Comparison of ENCODE assay signal across 8 mouse cellular contexts in genomic region chrX:134586447-134586846, GRCm38 (mm10). TPM values are rescaled to one million over a fixed set of nuclear protein-coding genes. Genes with fewer than 3 reads are reported as not detected.
A peak's percentile ranks its signal among the peaks of the same experiment; 100 is the strongest.
DNase-seq lines count a peak whose midpoint lies in the region; ATAC-seq and TF ChIP-seq lines count a peak whose summit lies in the region.

No protein-coding gene starts in this region.

- H3K27ac ChIP-seq in neural tube, embryonic 11.5 days (ENCODE audit: low read depth, low read length) = no peak overlapping the region
- H3K27ac ChIP-seq in liver, embryonic 11.5 days (ENCODE audit: low read depth, low read length) = peak overlapping the region; percentile 54
- peak overlapping the region; percentile 85; the same call in 1 of the 2 replicates for H3K27ac ChIP-seq in stomach, postnatal 0 days (replicated peaks)

- H3K4me1 ChIP-seq in erythroblast, embryonic 14.5 days (ENCODE audit: control insufficient read depth) = peaks cover 44% of the 10 kb centered on the region
- H3K4me1 ChIP-seq in neural tube, embryonic 11.5 days (ENCODE audit: control insufficient read depth, insufficient read depth, low read length) = no peaks in the 10 kb centered on the region
- no peaks in the 10 kb centered on the region for H3K4me1 ChIP-seq in liver, embryonic 11.5 days (replicated peaks; ENCODE audit: control insufficient read depth, insufficient read depth, low read length)
- H3K4me1 ChIP-seq in stomach, postnatal 0 days (replicated peaks; ENCODE audit: control insufficient read depth, insufficient read depth) = no peaks in the 10 kb centered on the region

- H3K4me2 ChIP-seq in neural tube, embryonic 11.5 days (ENCODE audit: low read depth) = peak overlapping the region; percentile 59
- peak overlapping the region; percentile 62 for H3K4me2 ChIP-seq in liver, embryonic 11.5 days
- H3K4me2 ChIP-seq in stomach, postnatal 0 days (replicated peaks; ENCODE audit: low read depth) = peak overlapping the region; percentile 52

- ATAC-seq in erythroblast, adult 5-6 weeks (replicated peaks; ENCODE audit: low FRiP score, poor library complexity, severe bottlenecking) = no peak
- ATAC-seq in neural tube, embryonic 11.5 days (ENCODE audit: insufficient read depth, low FRiP score, low TSS enrichment) = no peak
- no peak for ATAC-seq in liver, embryonic 11.5 days (replicated peaks; ENCODE audit: low FRiP score)
- no peak for ATAC-seq in stomach, postnatal 0 days (ENCODE audit: low FRiP score, low TSS enrichment)

- H3K36me3 ChIP-seq in erythroblast, embryonic 14.5 days (ENCODE audit: control insufficient read depth) = peaks cover 28% of the 10 kb centered on the region
- H3K36me3 ChIP-seq in neural tube, embryonic 11.5 days (ENCODE audit: control insufficient read depth, insufficient read depth, low read length) = no peaks in the 10 kb centered on the region
- H3K36me3 ChIP-seq in liver, embryonic 11.5 days (ENCODE audit: control insufficient read depth, insufficient read depth, low read length) = peaks cover 3% of the 10 kb centered on the region; the same call in 1 of the 2 replicates
- no peaks in the 10 kb centered on the region for H3K36me3 ChIP-seq in stomach, postnatal 0 days (ENCODE audit: control insufficient read depth, insufficient read depth, low read length)

- H3K9me3 ChIP-seq in erythroblast, embryonic 14.5 days (ENCODE audit: control insufficient read depth, low read length) = peaks cover 7% of the 10 kb centered on the region; the same call in 1 of the 2 replicates
- no peaks in the 10 kb centered on the region for H3K9me3 ChIP-seq in neural tube, embryonic 11.5 days (ENCODE audit: control insufficient read depth, low read length)
- H3K9me3 ChIP-seq in liver, embryonic 11.5 days (ENCODE audit: control insufficient read depth, low read length) = no peaks in the 10 kb centered on the region
- no peaks in the 10 kb centered on the region for H3K9me3 ChIP-seq in stomach, postnatal 0 days (ENCODE audit: control insufficient read depth, low read length)

- peak overlapping the region; percentile 87 for H3K4me3 ChIP-seq in erythroblast, embryonic 14.5 days (replicated peaks)
- peak overlapping the region; percentile 44 for H3K4me3 ChIP-seq in neural tube, embryonic 11.5 days (ENCODE audit: low read depth, low read length)
- H3K4me3 ChIP-seq in liver, embryonic 11.5 days (ENCODE audit: low read depth, low read length) = peak overlapping the region; percentile 65
- H3K4me3 ChIP-seq in stomach, postnatal 0 days (ENCODE audit: low read depth, low read length) = peak overlapping the region; percentile 43

- no peak for DNase-seq in neural tube, embryonic 11.5 days (ENCODE audit: low spot score)
- DNase-seq in neural tube, embryonic 10.5 days (ENCODE audit: extremely low spot score, low spot score) = no peak
- no peak for DNase-seq in liver, embryonic 11.5 days (ENCODE audit: low spot score)
- DNase-seq in stomach, postnatal 0 days (ENCODE audit: low spot score) = no peak
- DNase-seq in spleen, postnatal 4 days (ENCODE audit: low spot score in 2 of 2) = no peak
- no peak for DNase-seq in layer of hippocampus, adult 9-11 months

- H3K9ac ChIP-seq in neural tube, embryonic 11.5 days (ENCODE audit: low read length) = peak overlapping the region; percentile 68
- peak overlapping the region; percentile 82 for H3K9ac ChIP-seq in liver, embryonic 11.5 days (ENCODE audit: low read depth, low read length)
- peak overlapping the region; percentile 61 for H3K9ac ChIP-seq in stomach, postnatal 0 days (ENCODE audit: low read length)

- no peak for TF ChIP-seq EP300 in stomach, postnatal 0 days (optimal IDR thresholded peaks at IDR 0.05)

- no peak for TF ChIP-seq CTCF in stomach, postnatal 0 days (IDR thresholded peaks at IDR 0.05; ENCODE audit: low read depth)

- no peaks in the 10 kb centered on the region for H3K27me3 ChIP-seq in erythroblast, embryonic 14.5 days (ENCODE audit: control insufficient read depth)
- no peaks in the 10 kb centered on the region for H3K27me3 ChIP-seq in neural tube, embryonic 11.5 days (ENCODE audit: control insufficient read depth, insufficient read depth, low read length)
- no peaks in the 10 kb centered on the region for H3K27me3 ChIP-seq in liver, embryonic 11.5 days (replicated peaks; ENCODE audit: control insufficient read depth, insufficient read depth, low read length)
- H3K27me3 ChIP-seq in stomach, postnatal 0 days (ENCODE audit: control insufficient read depth, insufficient read depth, low read length) = no peaks in the 10 kb centered on the region

- 34% methylated on average over 8 of the region's 8 CpGs for WGBS in neural tube, embryonic 11.5 days
- 20% methylated on average over 8 of the region's 8 CpGs for WGBS in liver, embryonic 11.5 days
- WGBS in stomach, postnatal 0 days = 37% methylated on average over 8 of the region's 8 CpGs

RNA-seq across cellular contexts. Expression of gene Rpl36a, which starts 1.0 kb away (rescaled TPM):
- polyA plus RNA-seq in erythroblast, embryonic 14.5 days (2012) = 12.2 and 13.9 TPM in 2 replicates
- total RNA-seq in erythroblast, adult 5-6 weeks (2015; ENCODE audit: low replicate concordance) = 266 and 403 TPM in 2 replicates
- 548 and 594 TPM in 2 replicates for total RNA-seq in erythroblast, adult 5-6 weeks (2017; ENCODE audit: low replicate concordance)
- polyA plus RNA-seq in neural tube, embryonic 11.5 days (2014; fragmentation: Nextera tagmentation; extraction: Ambion mirVana) = 300 and 324 TPM in 2 replicates
- 539 and 608 TPM in 2 replicates for polyA plus RNA-seq in liver, embryonic 11.5 days (2014; fragmentation: Nextera tagmentation; extraction: Ambion mirVana)
- 419 and 471 TPM in 2 replicates for polyA plus RNA-seq in stomach, postnatal 0 days (2015; fragmentation: Nextera tagmentation; extraction: Ambion mirVana)

RNA-seq across cellular contexts. Expression of gene Btk, which starts 3.1 kb away (rescaled TPM):
- polyA plus RNA-seq in erythroblast, embryonic 14.5 days (2012) = 0.12 and 0.29 TPM in 2 replicates
- total RNA-seq in erythroblast, adult 5-6 weeks (2015; ENCODE audit: low replicate concordance) = 11.9 and 14.2 TPM in 2 replicates
- 4.6 and 16.4 TPM in 2 replicates for total RNA-seq in erythroblast, adult 5-6 weeks (2017; ENCODE audit: low replicate concordance)
- 0.88 and 1.9 TPM in 2 replicates for polyA plus RNA-seq in neural tube, embryonic 11.5 days (2014; fragmentation: Nextera tagmentation; extraction: Ambion mirVana)
- 40.2 and 43.5 TPM in 2 replicates for polyA plus RNA-seq in liver, embryonic 11.5 days (2014; fragmentation: Nextera tagmentation; extraction: Ambion mirVana)
- polyA plus RNA-seq in stomach, postnatal 0 days (2015; fragmentation: Nextera tagmentation; extraction: Ambion mirVana) = 0.72 and 0.74 TPM in 2 replicates

RNA-seq across cellular contexts. Expression of gene Gla, which starts 14.5 kb away (rescaled TPM):
- polyA plus RNA-seq in erythroblast, embryonic 14.5 days (2012) = 0.05 and 0.08 TPM in 2 replicates
- total RNA-seq in erythroblast, adult 5-6 weeks (2015; ENCODE audit: low replicate concordance) = 2.1 and 3.3 TPM in 2 replicates
- total RNA-seq in erythroblast, adult 5-6 weeks (2017; ENCODE audit: low replicate concordance) = 2.2 and 4.0 TPM in 2 replicates
- 2.6 and 3.5 TPM in 2 replicates for polyA plus RNA-seq in neural tube, embryonic 11.5 days (2014; fragmentation: Nextera tagmentation; extraction: Ambion mirVana)
- polyA plus RNA-seq in liver, embryonic 11.5 days (2014; fragmentation: Nextera tagmentation; extraction: Ambion mirVana) = 8.4 and 8.9 TPM in 2 replicates
- polyA plus RNA-seq in stomach, postnatal 0 days (2015; fragmentation: Nextera tagmentation; extraction: Ambion mirVana) = 3.6 and 3.9 TPM in 2 replicates

RNA-seq across cellular contexts. Expression of gene Hnrnph2, which starts 14.5 kb away (rescaled TPM):
- polyA plus RNA-seq in erythroblast, embryonic 14.5 days (2012) = 1.6 and 2.2 TPM in 2 replicates
- 36.5 and 47.0 TPM in 2 replicates for total RNA-seq in erythroblast, adult 5-6 weeks (2015; ENCODE audit: low replicate concordance)
- total RNA-seq in erythroblast, adult 5-6 weeks (2017; ENCODE audit: low replicate concordance) = 76.8 and 92.0 TPM in 2 replicates
- 163 and 179 TPM in 2 replicates for polyA plus RNA-seq in neural tube, embryonic 11.5 days (2014; fragmentation: Nextera tagmentation; extraction: Ambion mirVana)
- 134 and 153 TPM in 2 replicates for polyA plus RNA-seq in liver, embryonic 11.5 days (2014; fragmentation: Nextera tagmentation; extraction: Ambion mirVana)
- polyA plus RNA-seq in stomach, postnatal 0 days (2015; fragmentation: Nextera tagmentation; extraction: Ambion mirVana) = 65.3 and 67.2 TPM in 2 replicates

RNA-seq across cellular contexts. Expression of gene Timm8a1, which starts 44.8 kb away (rescaled TPM):
- polyA plus RNA-seq in erythroblast, embryonic 14.5 days (2012) = 0.24 and 0.47 TPM in 2 replicates
- 13.6 and 29.4 TPM in 2 replicates for total RNA-seq in erythroblast, adult 5-6 weeks (2015; ENCODE audit: low replicate concordance)
- total RNA-seq in erythroblast, adult 5-6 weeks (2017; ENCODE audit: low replicate concordance) = 10.9 and 15.2 TPM in 2 replicates
- polyA plus RNA-seq in neural tube, embryonic 11.5 days (2014; fragmentation: Nextera tagmentation; extraction: Ambion mirVana) = 66.5 and 67.0 TPM in 2 replicates
- 194 and 200 TPM in 2 replicates for polyA plus RNA-seq in liver, embryonic 11.5 days (2014; fragmentation: Nextera tagmentation; extraction: Ambion mirVana)
- 63.1 and 63.4 TPM in 2 replicates for polyA plus RNA-seq in stomach, postnatal 0 days (2015; fragmentation: Nextera tagmentation; extraction: Ambion mirVana)

Comparison
In these comparisons a context has a peak if more than half of its experiments do, and no peak if none do; other contexts are left out.
1. RNA of gene Rpl36a, which starts 1.0 kb away (polyA plus RNA-seq): 539 to 608 TPM in liver, embryonic 11.5 days, 419 to 471 TPM in stomach, postnatal 0 days and 300 to 324 TPM in neural tube, embryonic 11.5 days; 12.2 to 13.9 TPM in erythroblast, embryonic 14.5 days; every median in the first group is over 10 times any median in the second.
2. RNA of gene Btk, which starts 3.1 kb away (polyA plus RNA-seq): 40.2 to 43.5 TPM in liver, embryonic 11.5 days; 0.88 to 1.9 TPM in neural tube, embryonic 11.5 days, 0.72 to 0.74 TPM in stomach, postnatal 0 days and 0.12 to 0.29 TPM in erythroblast, embryonic 14.5 days; every median in the first group is over 10 times any median in the second.
3. Peak in every context shown above with its lines, with median percentiles within 50 percentile points of each other: H3K4me3 ChIP-seq, H3K4me2 ChIP-seq and H3K9ac ChIP-seq.